Mouse (Mus musculus): ENCODE measurements around the gene Senp1.

DNA sequence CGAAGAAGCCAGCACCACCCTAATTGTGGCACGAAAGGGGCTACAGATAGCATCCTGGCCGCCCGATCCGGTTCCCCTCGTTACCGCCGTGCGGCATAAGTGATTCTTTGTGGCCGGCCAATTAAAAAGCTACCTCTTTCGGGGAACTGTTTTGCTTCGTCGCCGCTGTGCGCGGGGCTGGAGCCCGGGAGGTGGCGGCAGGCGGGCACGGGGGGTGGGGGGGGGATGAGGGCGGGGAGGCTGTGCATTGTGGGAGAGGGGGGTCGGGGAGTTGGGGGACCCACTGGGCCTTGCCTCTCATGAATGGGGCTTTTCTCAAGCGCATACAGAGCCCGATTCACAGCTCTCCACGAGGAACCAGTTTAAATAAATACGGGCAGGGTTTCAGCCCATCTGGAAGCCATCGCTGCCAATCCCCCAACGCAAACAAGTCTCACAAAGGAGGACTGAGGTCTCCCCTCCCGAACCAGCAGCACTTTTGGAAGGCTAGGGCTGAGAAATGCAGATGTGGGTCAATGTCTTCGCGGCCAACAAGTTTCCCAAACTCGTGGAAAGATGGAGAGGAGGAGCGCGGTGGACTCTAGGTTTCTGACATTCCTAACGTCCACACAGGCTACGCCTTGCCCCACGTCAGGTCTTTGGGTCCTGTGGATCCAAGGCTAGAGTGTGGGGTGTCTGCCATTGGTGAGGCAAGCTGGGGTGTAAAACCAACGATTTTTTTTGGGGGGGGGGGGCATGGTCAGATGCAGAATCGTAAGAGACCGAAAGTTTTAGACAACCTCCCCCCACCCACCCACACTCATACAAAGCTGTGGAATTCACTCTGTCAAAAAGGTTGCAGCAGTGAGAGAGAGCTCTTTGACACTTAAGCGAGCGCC, 91.2 kb downstream of the Senp1 start:
- TF ChIP-seq CTCF (IDR thresholded peaks at IDR 0.05; ENCODE audit: borderline replicate concordance, insufficient read depth, low read depth, low read length) (no peak), POLR2A (IDR thresholded peaks at IDR 0.05; ENCODE audit: borderline replicate concordance, insufficient read depth, low read length) (no peak)
